Mouse (Mus musculus) urinary bladder, postnatal 36 days (tissue): ENCODE measurements around the gene Cdt1.

Source experiments
- DNase-seq, 2 experiments: peaks; one replicate each; pipeline ENCODE4 v3.0.0; 2022; ENCODE audit warnings: low spot score in 2 of 2, mixed read lengths in 1 of 2

The Cdt1 gene

GRCm38 (mm10) chr8:122574264-122574663, 6.4 kb downstream of the Cdt1 start:
- no peak for DNase-seq

- no peak for DNase-seq
Observed at GRCm38 (mm10) chr8:122574667-122575251, 6.9 kb downstream of the Cdt1 start.

- DNase-seq, result no peak
Observed at GRCm38 (mm10) chr8:122575286-122575685, 7.5 kb downstream of the Cdt1 start.

GRCm38 (mm10) chr8:122575735-122576647, 8.2 kb downstream of the Cdt1 start:
- DNase-seq, result no peak

GRCm38 (mm10) chr8:122576648-122577022, 8.8 kb downstream of the Cdt1 start, which contains the start of gene Aprt:
Aprt (minus strand) TSS chr8:122576909.
- DNase-seq, result peak; percentile 96 to 97

- no peak for DNase-seq
Observed at GRCm38 (mm10) chr8:122577116-122577515, 9.3 kb downstream of the Cdt1 start.

GRCm38 (mm10) chr8:122579196-122579595, 11.4 kb downstream of the Cdt1 start:
- no peak for DNase-seq

GRCm38 (mm10) chr8:122580926-122581325, 13.1 kb downstream of the Cdt1 start:
- no peak for DNase-seq

GRCm38 (mm10) chr8:122584981-122585380, 17.2 kb downstream of the Cdt1 start:
- no peak for DNase-seq

- no peak for DNase-seq
Observed at GRCm38 (mm10) chr8:122585411-122585891, 17.6 kb downstream of the Cdt1 start.

- DNase-seq, result no peak
Observed at GRCm38 (mm10) chr8:122586171-122586570, 18.4 kb downstream of the Cdt1 start.

GRCm38 (mm10) chr8:122586749-122587148, 18.9 kb downstream of the Cdt1 start:
- no peak for DNase-seq

GRCm38 (mm10) chr8:122593240-122593639, 25.4 kb downstream of the Cdt1 start:
- DNase-seq, result no peak

GRCm38 (mm10) chr8:122593783-122594507, 26.1 kb downstream of the Cdt1 start:
- no peak for DNase-seq

GRCm38 (mm10) chr8:122596031-122596430, 28.2 kb downstream of the Cdt1 start:
- no peak for DNase-seq

GRCm38 (mm10) chr8:122600666-122601065, 32.9 kb downstream of the Cdt1 start:
- DNase-seq, result no peak

- DNase-seq, result no peak
Observed at GRCm38 (mm10) chr8:122604640-122605039, 36.8 kb downstream of the Cdt1 start.

- DNase-seq, result no peak
Observed at GRCm38 (mm10) chr8:122605367-122605766, 37.6 kb downstream of the Cdt1 start.

- DNase-seq, result no peak
Observed at GRCm38 (mm10) chr8:122606810-122607209, 39.0 kb downstream of the Cdt1 start.

GRCm38 (mm10) chr8:122610209-122610608, 42.4 kb downstream of the Cdt1 start:
- no peak for DNase-seq

GRCm38 (mm10) chr8:122610612-122611277, 42.9 kb downstream of the Cdt1 start:
- DNase-seq, result no peak
